Mouse (Mus musculus) forebrain, embryonic 14.5 days (tissue): ENCODE results near the gene Maf. TPM values are rescaled to one million over a fixed set of nuclear protein-coding genes. Genes with fewer than 3 reads are reported as not detected.

Experiments used
- ATAC-seq: fragments of 200-750 bp; cut with Nextera tagmentation; 2 replicates; pipeline ENCODE4 v1.8.0; 2017; ENCODE audit warnings: mild to moderate bottlenecking, moderate library complexity
- DNase-seq: peaks from one replicate; pipeline ENCODE4 v3.0.0-alpha.2; 2015; ENCODE audit warnings: low spot score
- H3K27ac ChIP-seq: fragments of 300-500 bp; sonication (generic); 2 replicates; pipeline ENCODE4 v1.5.1; 2014; ENCODE audit warnings: low read depth, mild to moderate bottlenecking, control low read depth, low read length, moderate library complexity
- H3K27me3 ChIP-seq: fragments of 300-500 bp; sonication (generic); replicated peaks from 2 replicates; pipeline ENCODE4 v1.6.1; 2014; ENCODE audit warnings: low read length, control low read depth, mixed read lengths; ENCODE audit not compliant: control insufficient read depth, insufficient read depth
- H3K36me3 ChIP-seq: fragments of 300-500 bp; sonication (generic); 2 replicates; pipeline ENCODE4 v1.6.1; 2014; ENCODE audit warnings: low read length, control low read depth; ENCODE audit not compliant: control insufficient read depth, insufficient read depth
- H3K4me1 ChIP-seq: fragments of 300-500 bp; sonication (generic); 2 replicates; pipeline ENCODE4 v1.6.1; 2014; ENCODE audit warnings: antibody characterized with exemption, low read length, control low read depth; ENCODE audit not compliant: control insufficient read depth, insufficient read depth
- H3K4me2 ChIP-seq: fragments of 300-500 bp; sonication (generic); 2 replicates; pipeline ENCODE4 v1.6.1; 2014; ENCODE audit warnings: mild to moderate bottlenecking, control low read depth, low read length
- H3K4me3 ChIP-seq: fragments of 300-500 bp; sonication (generic); 2 replicates; pipeline ENCODE4 v1.5.1; 2014; ENCODE audit warnings: low read depth, low read length, control low read depth
- H3K9ac ChIP-seq: fragments of 300-500 bp; sonication (generic); 2 replicates; pipeline ENCODE4 v1.6.1; 2014; ENCODE audit warnings: mild to moderate bottlenecking, low read length, control low read depth, moderate library complexity
- H3K9me3 ChIP-seq: fragments of 300-500 bp; sonication (generic); replicated peaks from 2 replicates; pipeline ENCODE4 v1.6.1; 2016; ENCODE audit warnings: low read length, control low read depth, mixed read lengths; ENCODE audit not compliant: control insufficient read depth
- WGBS: fragments of 180-500 bp; shearing (Covaris S2); extraction: QIAGEN DNeasy Blood & Tissue Kit; methylation state at CpG from one replicate; pipeline ENCODE4 v1.1.7; 2014; 5-methylcytosine and 5-hydroxymethylcytosine counted together
- polyA plus RNA-seq: library from polyadenylated mRNA; unstranded; fragments of >200 nt; fragmentation: Nextera tagmentation; extraction: Ambion mirVana; gene quantifications from 2 replicates; pipeline ENCODE4 v1.2.1, GENCODE M21; 2014

The Maf gene
- polyA plus RNA-seq, 1 experiment from 2014 or later = 4.5 TPM

- Histone ChIP-seq H3K9ac (no peak overlapping the region), H3K27me3 (no peaks in the 10 kb centered on the region), H3K9me3 (no peaks in the 10 kb centered on the region), H3K27ac (no peak overlapping the region), H3K36me3 (no peaks in the 10 kb centered on the region), H3K4me1 (no peaks in the 10 kb centered on the region), H3K4me3 (no peak overlapping the region), H3K4me2 (no peak overlapping the region)
- DNase-seq = no peak
- 78% methylated on average over 6 of the region's 6 CpGs for WGBS
- ATAC-seq = no peak
These were observed 70.8 kb downstream of the Maf start for GRCm38 (mm10) chr8:115636751-115637150.
